Mouse (Mus musculus) hindbrain, embryonic 12.5 days (tissue): Measurements from ENCODE around the gene Mbd5. TPM values are rescaled to one million over a fixed set of nuclear protein-coding genes. Genes with fewer than 3 reads are reported as not detected.
"Not testable (repeated sequence)": the region's sequence is repeated elsewhere in the genome, so short reads cannot be mapped to it uniquely, and the experiment has no call there.

Source experiments
- ATAC-seq: fragments of 200-750 bp; cut with Nextera tagmentation; 2 replicates; pipeline ENCODE4 v1.8.0; 2017; ENCODE audit warnings: moderate TSS enrichment; ENCODE audit not compliant: low FRiP score
- H3K27ac ChIP-seq: fragments of 300-500 bp; sonication (generic); 2 replicates; pipeline ENCODE4 v1.5.1; 2016; ENCODE audit warnings: mild to moderate bottlenecking
- H3K27me3 ChIP-seq: fragments of 300-500 bp; sonication (generic); 2 replicates; pipeline ENCODE4 v1.6.1; 2016; ENCODE audit warnings: mild to moderate bottlenecking
- H3K36me3 ChIP-seq: fragments of 300-500 bp; sonication (generic); 2 replicates; pipeline ENCODE4 v1.6.1; 2016; ENCODE audit warnings: mild to moderate bottlenecking
- H3K4me1 ChIP-seq: fragments of 300-500 bp; sonication (generic); 2 replicates; pipeline ENCODE4 v1.6.1; 2016
- H3K4me2 ChIP-seq: fragments of 300-500 bp; sonication (generic); replicated peaks from 2 replicates; pipeline ENCODE4 v1.6.1; 2016; ENCODE audit warnings: mild to moderate bottlenecking
- H3K4me3 ChIP-seq: fragments of 300-500 bp; sonication (generic); 2 replicates; pipeline ENCODE4 v1.5.1; 2016; ENCODE audit warnings: mild to moderate bottlenecking
- H3K9ac ChIP-seq: fragments of 300-500 bp; sonication (generic); 2 replicates; pipeline ENCODE4 v1.6.1; 2016; ENCODE audit warnings: mild to moderate bottlenecking, moderate library complexity
- H3K9me3 ChIP-seq: fragments of 300-500 bp; sonication (generic); replicated peaks from 2 replicates; pipeline ENCODE4 v1.6.1; 2016; ENCODE audit warnings: mild to moderate bottlenecking
- WGBS: fragments of 180-500 bp; shearing (Covaris S2); methylation state at CpG from one replicate; pipeline ENCODE4 v1.1.7; 2016; 5-methylcytosine and 5-hydroxymethylcytosine counted together
- polyA plus RNA-seq: library from polyadenylated mRNA; unstranded; fragments of >200 nt; fragmentation: Nextera tagmentation; extraction: Ambion mirVana; gene quantifications from 2 replicates; pipeline ENCODE4 v1.2.1, GENCODE M21; 2016

Gene Mbd5
- polyA plus RNA-seq, 1 experiment from 2014 or later = 37.4 TPM

- no peak overlapping the region for H3K4me3 ChIP-seq
- ATAC-seq = no peak
- no peaks in the 10 kb centered on the region for H3K9me3 ChIP-seq
- H3K27me3 ChIP-seq = no peaks in the 10 kb centered on the region
- H3K4me1 ChIP-seq = no peaks in the 10 kb centered on the region
- H3K9ac ChIP-seq = no peak overlapping the region
- no peaks in the 10 kb centered on the region for H3K36me3 ChIP-seq
- no peak overlapping the region for H3K27ac ChIP-seq
- 79% methylated on average over 2 of the region's 2 CpGs for WGBS
- H3K4me2 ChIP-seq = no peak overlapping the region
These were observed 241.7 kb downstream of the Mbd5 start for GRCm38 (mm10) chr2:49190984-49191383.

GRCm38 (mm10) chr2:49191695-49192094 lies 242.4 kb downstream of the Mbd5 start:
- no peak for ATAC-seq
- no peak overlapping the region for H3K4me3 ChIP-seq
- no peak overlapping the region for H3K9ac ChIP-seq
- no peaks in the 10 kb centered on the region for H3K9me3 ChIP-seq
- 96% methylated on average over 3 of the region's 3 CpGs for WGBS
- H3K27me3 ChIP-seq = no peaks in the 10 kb centered on the region
- no peak overlapping the region for H3K27ac ChIP-seq
- no peak overlapping the region for H3K4me2 ChIP-seq
- H3K36me3 ChIP-seq = no peaks in the 10 kb centered on the region
- H3K4me1 ChIP-seq = no peaks in the 10 kb centered on the region

- H3K4me3 ChIP-seq = no peak overlapping the region
- no peaks in the 10 kb centered on the region for H3K9me3 ChIP-seq
- H3K27ac ChIP-seq = no peak overlapping the region
- 65% methylated on average over 1 of the region's 1 CpGs for WGBS
- ATAC-seq = no peak
- no peak overlapping the region for H3K4me2 ChIP-seq
- no peaks in the 10 kb centered on the region for H3K36me3 ChIP-seq
- no peaks in the 10 kb centered on the region for H3K4me1 ChIP-seq
- no peaks in the 10 kb centered on the region for H3K27me3 ChIP-seq
- no peak overlapping the region for H3K9ac ChIP-seq
These were observed 254.8 kb downstream of the Mbd5 start for GRCm38 (mm10) chr2:49204081-49204480.

GRCm38 (mm10) chr2:49205692-49206091 lies 256.4 kb downstream of the Mbd5 start:
- not testable (repeated sequence) for H3K4me1 ChIP-seq, H3K4me3 ChIP-seq, H3K27me3 ChIP-seq, H3K9me3 ChIP-seq, H3K27ac ChIP-seq, H3K9ac ChIP-seq, ATAC-seq, H3K4me2 ChIP-seq, H3K36me3 ChIP-seq
- 97% methylated on average over 1 of the region's 1 CpGs for WGBS

- Histone ChIP-seq H3K27me3 (no peaks in the 10 kb centered on the region), H3K4me1 (no peaks in the 10 kb centered on the region), H3K9me3 (no peaks in the 10 kb centered on the region), H3K27ac (no peak overlapping the region), H3K4me2 (no peak overlapping the region), H3K9ac (no peak overlapping the region), H3K36me3 (no peaks in the 10 kb centered on the region), H3K4me3 (no peak overlapping the region)
- 87% methylated on average over 3 of the region's 3 CpGs for WGBS
- no peak for ATAC-seq
These were observed 260.0 kb downstream of the Mbd5 start for GRCm38 (mm10) chr2:49209349-49209748.

GRCm38 (mm10) chr2:49210408-49210807 lies 261.1 kb downstream of the Mbd5 start:
- Histone ChIP-seq H3K4me1 (no peaks in the 10 kb centered on the region), H3K36me3 (no peaks in the 10 kb centered on the region), H3K9me3 (no peaks in the 10 kb centered on the region), H3K4me2 (no peak overlapping the region), H3K27ac (no peak overlapping the region), H3K9ac (no peak overlapping the region), H3K4me3 (no peak overlapping the region), H3K27me3 (no peaks in the 10 kb centered on the region)
- ATAC-seq = no peak
- 94% methylated on average over 1 of the region's 1 CpGs for WGBS

GRCm38 (mm10) chr2:49229725-49230124 lies 280.4 kb downstream of the Mbd5 start:
- no peak overlapping the region for H3K27ac ChIP-seq
- H3K27me3 ChIP-seq = no peaks in the 10 kb centered on the region
- no peak overlapping the region for H3K4me3 ChIP-seq
- H3K4me2 ChIP-seq = no peak overlapping the region
- H3K4me1 ChIP-seq = no peaks in the 10 kb centered on the region
- H3K36me3 ChIP-seq = no peaks in the 10 kb centered on the region
- ATAC-seq = no peak
- no peaks in the 10 kb centered on the region for H3K9me3 ChIP-seq
- no peak overlapping the region for H3K9ac ChIP-seq

GRCm38 (mm10) chr2:49234064-49234463 lies 284.8 kb downstream of the Mbd5 start:
- Histone ChIP-seq H3K27ac (no peak overlapping the region), H3K9me3 (no peaks in the 10 kb centered on the region), H3K27me3 (no peaks in the 10 kb centered on the region), H3K4me2 (no peak overlapping the region), H3K36me3 (no peaks in the 10 kb centered on the region), H3K4me3 (no peak overlapping the region), H3K4me1 (no peaks in the 10 kb centered on the region), H3K9ac (no peak overlapping the region)
- WGBS = 85% methylated on average over 2 of the region's 2 CpGs
- no peak for ATAC-seq

- H3K4me2 ChIP-seq = no peak overlapping the region
- ATAC-seq = no peak
- H3K27ac ChIP-seq = no peak overlapping the region
- WGBS = 86% methylated on average over 4 of the region's 4 CpGs
- H3K9me3 ChIP-seq = no peaks in the 10 kb centered on the region
- H3K27me3 ChIP-seq = no peaks in the 10 kb centered on the region
- no peak overlapping the region for H3K9ac ChIP-seq
- no peak overlapping the region for H3K4me3 ChIP-seq
- H3K36me3 ChIP-seq = no peaks in the 10 kb centered on the region
- no peaks in the 10 kb centered on the region for H3K4me1 ChIP-seq
These were observed 292.4 kb downstream of the Mbd5 start for GRCm38 (mm10) chr2:49241715-49242114.

GRCm38 (mm10) chr2:49264092-49264491 lies 314.8 kb downstream of the Mbd5 start:
- Histone ChIP-seq H3K4me2 (no peak overlapping the region), H3K36me3 (no peaks in the 10 kb centered on the region), H3K9ac (no peak overlapping the region), H3K9me3 (no peaks in the 10 kb centered on the region), H3K27me3 (no peaks in the 10 kb centered on the region), H3K4me3 (no peak overlapping the region), H3K4me1 (no peaks in the 10 kb centered on the region), H3K27ac (no peak overlapping the region)
- 49% methylated on average over 2 of the region's 2 CpGs for WGBS
- ATAC-seq = no peak

GRCm38 (mm10) chr2:49272295-49272967 lies 323.1 kb downstream of the Mbd5 start:
- no peaks in the 10 kb centered on the region for H3K27me3 ChIP-seq
- WGBS = 21% methylated on average over 11 of the region's 11 CpGs
- ATAC-seq = peak; percentile 97
- H3K4me2 ChIP-seq = peak overlapping the region; percentile 33
- peaks cover 10% of the 10 kb centered on the region for H3K4me1 ChIP-seq
- H3K9me3 ChIP-seq = no peaks in the 10 kb centered on the region
- peak overlapping the region; percentile 69 for H3K27ac ChIP-seq
- H3K9ac ChIP-seq = no peak overlapping the region
- H3K4me3 ChIP-seq = no peak overlapping the region
- no peaks in the 10 kb centered on the region for H3K36me3 ChIP-seq

- no peaks in the 10 kb centered on the region for H3K9me3 ChIP-seq
- 0 out of 2 replicates have a peak, but pooled peaks cover 3% of the 10 kb centered on the region for H3K36me3 ChIP-seq
- no peak overlapping the region for H3K4me2 ChIP-seq
- peaks cover 10% of the 10 kb centered on the region for H3K4me1 ChIP-seq
- 93% methylated on average over 4 of the region's 4 CpGs for WGBS
- H3K4me3 ChIP-seq = no peak overlapping the region
- H3K27me3 ChIP-seq = no peaks in the 10 kb centered on the region
- no peak overlapping the region for H3K27ac ChIP-seq
- no peak overlapping the region for H3K9ac ChIP-seq
- ATAC-seq = no peak
These were observed 326.9 kb downstream of the Mbd5 start for GRCm38 (mm10) chr2:49276017-49276722.

GRCm38 (mm10) chr2:49280496-49280895 lies 331.2 kb downstream of the Mbd5 start:
- Histone ChIP-seq H3K9ac (no peak overlapping the region), H3K9me3 (no peaks in the 10 kb centered on the region), H3K27ac (no peak overlapping the region), H3K4me1 (no peaks in the 10 kb centered on the region), H3K27me3 (no peaks in the 10 kb centered on the region), H3K36me3 (0 out of 2 replicates have a peak, but pooled peaks cover 3% of the 10 kb centered on the region), H3K4me3 (no peak overlapping the region), H3K4me2 (no peak overlapping the region)
- ATAC-seq = no peak
